Mouse (Mus musculus) urinary bladder, adult 18-20 months (tissue): ENCODE measurements at regions not wholly inside any gene's neighbourhood (a gene's known extent, or its start where the extent isn't known, plus 50 kb on each side); places are given as distances from the start of the nearest gene placed in this dataset.

Source experiments
- DNase-seq, 2 experiments: peaks; one replicate each; pipeline ENCODE4 v3.0.0; 2022; ENCODE audit warnings: low spot score in 2 of 2, mixed read lengths in 2 of 2

DNA sequence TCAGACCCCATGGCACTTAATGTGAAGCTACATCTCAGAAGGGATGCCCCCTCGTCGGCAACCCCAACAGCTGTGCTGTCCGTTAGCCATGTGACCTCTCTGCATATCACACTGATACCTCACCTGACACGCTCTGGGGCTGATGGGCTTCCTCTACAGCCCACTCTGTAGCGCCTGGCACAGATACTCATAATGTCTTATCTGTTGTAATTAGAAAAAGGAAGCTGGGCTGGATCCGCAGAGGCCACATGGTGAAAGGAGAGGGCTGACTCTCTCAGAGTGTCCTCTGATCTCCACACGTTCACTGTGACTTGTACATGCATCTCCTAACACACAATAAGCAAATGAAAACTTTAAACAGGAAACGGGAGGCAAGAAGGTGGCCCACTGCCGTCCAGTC is 126.5 kb upstream of the Meis1 start:
- DNase-seq, result no peak

DNA sequence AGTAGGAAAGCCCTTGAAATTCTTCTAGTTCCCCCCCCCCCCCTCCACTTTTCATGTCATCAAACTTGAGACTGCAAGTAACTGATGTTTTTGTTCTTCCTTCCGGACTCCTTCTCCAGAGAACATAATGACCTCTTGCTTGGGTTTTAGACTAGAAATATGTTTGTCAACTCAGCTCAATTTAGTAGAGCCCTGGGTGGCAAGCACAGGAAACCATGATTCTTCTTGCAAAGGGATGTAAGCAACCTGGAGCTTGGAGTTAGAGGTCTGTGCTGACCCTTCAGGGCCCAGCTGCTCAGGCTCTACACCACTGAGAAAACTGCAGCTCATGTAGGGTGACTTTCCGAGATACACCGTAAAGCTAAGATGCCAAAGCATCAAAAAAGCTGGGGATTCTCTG is 127.2 kb upstream of the Meis1 start:
- no peak for DNase-seq

DNA sequence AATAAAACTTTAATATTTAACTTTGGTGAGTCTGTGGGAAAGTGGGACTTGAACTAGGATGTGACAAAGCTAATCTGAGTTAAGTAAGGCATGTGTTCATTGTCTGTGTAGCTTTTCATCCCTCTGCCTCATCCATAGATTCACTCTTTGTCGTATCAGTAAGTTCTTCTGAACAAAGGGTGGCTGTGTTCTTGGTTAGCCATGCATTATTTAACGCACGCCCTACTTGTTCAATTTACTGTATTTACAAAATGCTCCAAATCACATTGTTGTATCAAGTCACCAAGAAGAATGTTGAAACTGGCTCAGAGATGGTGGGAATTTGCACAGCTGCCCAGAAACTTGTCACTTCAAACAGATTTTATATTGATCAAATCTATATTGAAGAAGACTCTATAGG is 132.2 kb upstream of the Meis1 start:
- no peak for DNase-seq

DNA sequence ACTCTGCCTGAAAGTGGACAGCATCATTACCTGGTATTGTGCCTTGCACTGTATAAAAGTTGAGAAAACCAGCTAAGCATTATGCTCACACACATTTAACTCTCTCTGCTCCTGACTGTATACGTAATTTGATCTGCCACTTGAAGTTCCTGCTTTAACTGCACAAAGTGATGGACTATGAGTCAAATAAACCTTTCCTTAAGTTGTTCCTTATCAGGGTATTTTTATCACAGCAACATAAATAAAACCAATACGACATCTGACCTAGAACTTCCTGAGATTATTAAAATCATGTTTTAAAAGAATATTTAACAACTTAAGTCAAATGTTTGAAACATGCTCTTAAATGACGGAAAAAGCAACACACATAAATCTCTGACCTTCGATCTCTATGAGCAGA is 134.9 kb upstream of the Meis1 start:
- DNase-seq, result no peak

DNA sequence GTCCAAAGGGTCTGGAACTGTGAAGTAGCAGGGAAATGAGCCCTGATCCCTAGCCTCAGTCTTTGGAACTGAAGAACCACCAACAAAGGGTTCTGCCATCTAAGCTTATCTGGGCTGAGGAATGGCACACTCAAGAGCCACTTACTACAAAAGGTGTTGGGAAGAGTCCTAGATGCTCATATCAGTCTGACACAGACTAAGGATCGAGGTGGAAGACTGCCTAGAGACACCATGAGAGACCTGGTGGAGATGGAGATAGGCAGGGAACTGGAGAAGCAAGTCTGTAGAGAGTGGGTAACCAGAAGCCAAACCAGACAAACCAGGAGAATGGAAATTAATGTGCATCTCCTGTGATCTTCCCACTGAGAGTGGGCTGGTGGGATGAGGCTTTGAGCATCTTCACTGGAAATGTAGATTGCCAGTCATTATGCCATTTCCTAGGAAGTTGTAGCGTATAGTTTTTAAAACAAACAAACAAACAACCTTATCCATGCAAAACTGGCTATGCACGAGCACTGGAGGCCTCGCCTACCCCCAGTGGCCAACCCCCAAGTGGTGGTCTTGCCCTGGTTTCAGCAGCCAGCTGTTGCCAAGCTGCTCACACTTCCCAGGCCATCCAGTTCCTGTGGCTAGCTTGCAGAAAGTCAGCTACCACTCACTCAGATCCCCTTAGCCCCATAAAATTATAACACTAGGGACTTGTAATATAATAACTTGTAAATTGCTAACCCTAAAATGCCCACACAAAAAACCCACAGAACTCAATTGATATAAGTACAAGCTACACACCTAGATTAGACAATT is 136.2 kb upstream of the Meis1 start:
- DNase-seq, result no peak

DNA sequence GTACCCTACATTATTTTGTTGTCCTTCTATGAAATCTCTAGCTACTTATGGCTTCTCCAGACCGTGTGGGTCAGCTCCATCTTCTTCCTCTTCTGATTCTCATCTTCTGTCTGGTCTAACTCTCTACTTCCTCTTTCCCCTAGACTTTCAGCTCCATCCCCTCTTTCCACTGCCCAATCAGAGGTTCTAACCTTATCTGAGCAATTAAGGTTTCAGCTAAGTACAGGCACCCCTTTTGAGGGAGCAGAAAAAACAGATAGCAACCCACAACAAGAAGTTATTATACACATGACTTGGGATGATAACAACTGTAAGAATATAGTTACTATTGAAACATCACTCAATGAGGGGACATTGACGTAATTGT is 136.8 kb upstream of the Meis1 start:
- no peak for DNase-seq

DNA sequence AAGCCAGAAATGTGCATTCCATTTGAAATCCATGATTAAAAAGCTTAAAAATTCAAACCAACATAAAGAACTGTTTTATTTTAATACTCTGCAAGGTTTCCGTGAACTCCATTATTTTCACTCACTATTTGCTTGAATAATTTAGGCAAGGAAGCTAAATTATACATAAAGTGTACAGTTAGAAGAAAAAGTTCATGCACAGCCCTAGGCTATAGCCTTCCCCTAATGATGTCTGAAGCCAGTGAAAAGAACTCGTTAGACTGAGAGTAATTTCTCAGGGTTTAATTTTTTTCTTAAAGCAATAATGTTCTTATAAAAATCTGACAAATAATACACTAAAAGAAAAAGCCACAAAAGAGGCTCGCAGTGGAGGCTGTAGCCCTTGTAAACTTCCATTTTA is 141.4 kb upstream of the Meis1 start:
- DNase-seq, result no peak

DNA sequence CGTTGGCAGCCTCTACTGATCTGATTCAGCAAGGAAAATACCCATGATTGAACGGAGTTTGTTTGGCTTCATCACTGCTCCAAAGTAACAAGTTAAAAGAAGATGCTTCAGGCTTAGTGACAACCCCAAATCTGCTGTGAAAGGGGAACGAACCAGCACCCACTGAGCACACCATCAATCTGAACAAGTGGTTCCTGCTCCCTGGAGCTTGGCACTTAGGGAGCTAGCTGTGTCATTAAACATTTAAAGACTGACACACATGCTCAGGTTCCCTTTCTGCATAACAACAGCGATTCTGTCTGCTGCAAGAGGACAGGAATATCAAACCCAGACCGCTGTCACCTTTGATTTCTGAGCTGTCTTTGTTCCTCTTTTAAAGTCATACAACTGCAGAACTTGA is 141.9 kb upstream of the Meis1 start:
- no peak for DNase-seq

DNA sequence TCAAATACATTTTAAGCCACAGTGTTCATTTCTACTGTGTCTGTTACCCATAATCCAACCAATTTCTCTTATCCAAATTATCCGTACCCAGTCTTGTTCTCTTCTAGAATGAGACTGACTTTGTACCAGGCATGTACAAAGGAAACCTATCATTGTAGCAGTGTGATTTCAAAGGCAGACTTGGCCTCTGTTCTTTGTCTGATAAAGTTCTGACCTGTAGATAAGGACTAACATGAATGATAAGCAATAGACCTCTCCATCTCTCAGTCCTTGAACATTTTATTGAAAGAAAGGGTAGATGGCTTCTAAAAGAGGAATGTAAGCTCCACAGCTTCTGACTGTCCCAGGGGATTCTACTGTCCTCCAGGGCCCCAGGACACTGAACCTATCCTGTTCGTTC is 152.2 kb upstream of the Meis1 start:
- DNase-seq, result no peak

DNA sequence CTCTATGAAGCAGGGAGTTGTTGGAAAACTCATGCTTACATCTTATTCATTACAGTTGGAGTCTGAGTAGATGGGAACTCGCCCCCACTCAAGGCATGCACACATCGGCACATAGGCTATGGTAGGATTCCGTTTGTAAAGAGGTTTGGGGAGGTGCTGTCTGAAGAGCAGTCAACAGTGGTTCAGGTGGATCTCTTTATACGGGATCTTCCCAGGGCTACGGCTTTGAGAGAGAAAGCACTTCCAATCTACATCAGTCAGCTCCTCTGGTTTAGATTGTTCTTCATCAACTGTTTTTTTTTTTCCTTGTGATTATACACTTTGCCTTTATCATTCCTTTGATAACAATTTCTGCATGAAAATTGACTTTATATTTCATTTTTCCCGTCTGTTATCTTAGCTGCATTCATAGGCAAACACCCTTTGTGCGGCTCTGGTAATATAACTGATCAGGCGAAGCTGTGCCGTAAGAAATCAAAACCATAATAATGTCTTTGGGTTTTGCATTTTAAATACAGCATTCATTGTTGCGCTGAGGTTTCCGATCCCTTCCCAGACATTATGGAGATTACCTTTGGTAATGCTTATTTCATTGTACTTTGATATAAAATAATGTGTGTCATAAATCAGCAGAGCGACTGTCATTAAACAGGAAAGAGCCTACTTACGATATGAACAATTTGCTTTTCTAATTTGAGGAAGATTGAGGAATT is 155.7 kb upstream of the Meis1 start:
- no peak for DNase-seq

DNA sequence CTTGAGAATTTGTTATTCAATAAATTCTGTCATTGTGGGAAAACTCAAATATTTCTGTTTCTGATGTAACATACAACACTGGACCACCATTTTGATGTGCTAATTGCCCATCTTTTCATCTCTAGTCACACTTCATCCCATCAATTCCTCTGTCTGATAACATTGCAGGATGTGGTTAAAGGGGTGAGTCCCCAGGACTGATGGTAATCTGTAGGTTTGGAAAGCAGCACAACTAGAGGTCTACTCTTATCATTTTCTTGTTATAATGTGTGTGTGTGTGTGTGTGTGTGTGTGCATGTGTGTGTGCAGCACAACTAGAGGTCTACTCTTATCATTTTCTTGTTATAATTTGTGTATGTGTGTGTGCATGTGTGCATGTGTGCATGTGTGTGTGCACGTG is 160.5 kb upstream of the Meis1 start:
- DNase-seq, result no peak

DNA sequence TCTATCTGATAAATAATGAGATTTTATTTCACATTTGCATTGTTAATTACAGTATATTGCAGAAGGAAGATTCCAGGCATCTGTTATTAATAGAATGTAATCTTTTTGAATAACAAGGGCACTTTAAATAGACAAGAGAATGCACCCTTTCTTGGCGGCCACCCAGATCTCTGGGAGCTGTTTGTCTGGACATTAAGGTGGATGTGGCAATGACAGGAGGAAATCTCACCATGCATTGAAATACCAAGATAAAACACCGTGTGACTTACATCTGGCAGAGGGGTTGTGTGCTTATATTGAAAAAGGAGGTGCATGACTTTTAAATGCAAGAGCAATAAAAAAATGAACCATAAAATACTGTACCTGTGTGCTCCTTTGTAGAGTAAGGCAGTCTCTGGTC is 171.0 kb upstream of the Meis1 start:
- DNase-seq, result no peak

DNA sequence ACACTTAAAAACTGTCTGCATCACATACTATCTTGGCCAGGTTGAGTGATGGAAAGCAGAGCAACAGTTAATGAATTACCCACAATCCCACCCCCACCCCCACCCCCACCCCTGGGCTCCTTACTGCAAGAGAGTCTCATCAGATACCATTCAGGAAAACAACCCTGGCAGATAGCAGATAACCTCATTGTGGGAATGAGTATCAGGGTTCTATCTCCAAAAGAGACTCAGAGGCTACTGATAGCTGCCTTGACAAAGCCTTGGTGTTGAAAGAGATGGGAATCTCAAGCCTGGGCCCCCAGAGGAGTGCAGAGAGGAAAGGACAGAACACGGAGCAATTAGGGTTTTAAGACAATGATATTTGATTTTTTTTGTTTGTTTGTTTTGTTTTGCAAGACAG is 175.7 kb upstream of the Meis1 start:
- no peak for DNase-seq

DNA sequence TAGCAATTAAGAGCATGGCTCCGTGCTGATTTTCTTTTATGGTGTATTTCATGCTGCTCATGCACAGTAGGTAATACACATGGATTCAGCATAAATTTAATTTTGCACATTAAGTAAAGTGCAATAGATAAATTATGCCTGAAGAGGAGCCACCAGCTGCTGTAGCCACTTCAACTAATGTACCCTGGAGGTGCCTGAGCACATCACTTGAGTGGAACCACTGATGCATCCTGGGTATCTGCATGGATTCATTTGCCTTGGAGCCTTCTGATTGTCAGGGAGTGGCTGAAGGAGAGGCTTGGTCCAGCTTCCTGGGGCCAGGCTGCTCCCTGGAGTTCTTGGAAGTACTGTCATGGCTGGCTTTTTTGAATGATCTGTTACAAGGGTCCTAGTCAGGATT is 179.0 kb upstream of the Meis1 start:
- DNase-seq, result no peak

DNA sequence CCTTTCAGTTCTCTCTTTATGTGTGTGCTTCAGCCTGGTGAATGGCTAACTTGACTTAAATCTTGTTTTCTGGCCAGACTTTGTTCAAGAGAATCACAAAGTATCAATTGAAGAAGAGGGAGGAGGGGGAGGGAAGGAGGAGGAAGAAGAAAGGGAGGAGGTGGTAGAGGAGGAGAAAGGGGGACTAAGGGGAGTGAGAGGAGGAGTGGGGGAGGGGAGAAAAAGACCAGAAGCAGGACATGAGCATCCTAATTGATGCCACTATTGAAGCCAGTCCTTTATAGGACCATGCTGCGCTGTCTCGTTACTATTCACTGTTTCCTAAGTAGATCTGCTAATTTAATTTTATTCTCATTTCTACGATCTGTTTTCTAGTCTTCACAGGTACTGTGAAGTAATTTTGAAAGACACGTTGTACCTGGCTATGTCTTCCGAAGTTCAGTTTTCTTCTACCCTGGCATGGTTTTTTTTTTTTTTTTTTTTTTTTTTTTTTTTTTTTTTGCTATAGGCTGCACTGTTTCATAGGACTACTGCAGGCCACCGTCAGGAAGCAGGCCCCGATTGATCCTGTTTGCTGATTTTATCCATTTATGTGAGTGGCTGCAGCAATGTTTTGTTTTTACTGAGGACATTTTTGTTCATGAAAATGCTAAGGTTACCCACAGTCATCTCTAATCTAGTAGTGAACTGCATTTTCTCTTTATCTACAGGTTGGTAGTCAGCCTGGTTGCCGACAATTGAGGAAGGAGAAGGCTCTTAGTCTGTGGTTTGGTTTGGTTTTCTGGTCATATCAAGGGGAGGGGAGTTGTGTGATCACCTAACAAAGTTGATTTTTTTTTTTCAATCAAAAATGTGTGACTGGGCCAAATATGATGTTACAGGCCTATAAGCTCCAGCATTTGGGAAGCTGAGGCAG is 184.1 kb upstream of the Meis1 start:
- no peak for DNase-seq

DNA sequence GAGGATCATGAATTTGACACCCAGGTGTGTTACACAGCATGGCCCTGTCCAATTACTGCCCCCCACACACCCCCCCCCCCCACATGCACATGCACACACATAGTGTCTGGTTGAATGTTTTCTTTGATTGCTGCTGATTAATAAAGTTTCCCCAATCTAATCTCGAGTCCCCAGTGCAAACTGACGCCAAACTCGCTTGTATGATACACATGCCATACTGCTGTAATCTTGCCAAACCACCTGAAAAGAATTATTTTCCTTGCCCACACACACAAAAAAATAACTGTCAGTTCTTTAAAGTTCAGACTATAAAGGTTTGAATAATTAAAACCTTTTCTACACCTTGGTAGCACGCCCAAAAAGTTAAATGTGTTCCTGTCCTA is 184.7 kb upstream of the Meis1 start:
- DNase-seq, result no peak

DNA sequence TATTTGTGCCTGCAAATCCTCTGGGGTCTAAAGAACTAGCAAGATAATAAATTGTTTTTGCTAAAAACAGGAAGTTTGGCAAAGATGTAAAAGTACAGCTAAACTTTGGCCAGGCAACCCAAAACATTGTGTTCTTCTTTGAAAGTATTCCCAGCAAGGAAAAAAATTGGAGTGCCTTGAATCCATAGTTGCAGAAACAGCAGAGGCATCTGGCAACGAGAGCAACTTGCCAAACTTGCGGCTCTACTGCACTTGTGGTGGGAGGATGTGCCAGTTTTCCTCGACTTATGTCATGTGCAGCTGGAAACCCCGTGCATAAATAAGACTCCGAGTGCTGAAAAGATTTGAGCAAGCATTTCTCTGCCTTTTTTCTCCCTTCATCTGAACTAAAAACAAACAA is 185.2 kb upstream of the Meis1 start:
- DNase-seq, result peak in 1 of 2 experiments; percentile 35

DNA sequence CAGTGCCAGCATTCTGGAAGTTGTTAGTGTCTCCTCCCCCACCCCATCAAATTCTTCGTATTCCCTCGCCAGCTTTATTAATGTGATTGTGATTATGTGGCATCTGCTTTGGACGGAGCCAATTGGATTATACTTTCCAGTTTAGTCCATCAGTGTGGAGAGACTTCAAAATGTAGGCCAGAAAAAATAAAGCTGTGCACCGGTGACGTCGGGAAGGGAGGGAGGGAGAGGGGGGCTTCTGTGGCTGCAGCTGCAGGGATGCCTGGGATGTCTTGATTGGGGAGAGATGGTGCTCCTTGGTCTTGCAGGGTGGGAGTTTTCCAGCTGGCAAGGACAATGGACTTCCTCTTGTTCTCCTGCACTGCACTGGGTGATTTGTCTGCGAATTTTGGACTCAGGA is 185.7 kb upstream of the Meis1 start:
- DNase-seq, result no peak

DNA sequence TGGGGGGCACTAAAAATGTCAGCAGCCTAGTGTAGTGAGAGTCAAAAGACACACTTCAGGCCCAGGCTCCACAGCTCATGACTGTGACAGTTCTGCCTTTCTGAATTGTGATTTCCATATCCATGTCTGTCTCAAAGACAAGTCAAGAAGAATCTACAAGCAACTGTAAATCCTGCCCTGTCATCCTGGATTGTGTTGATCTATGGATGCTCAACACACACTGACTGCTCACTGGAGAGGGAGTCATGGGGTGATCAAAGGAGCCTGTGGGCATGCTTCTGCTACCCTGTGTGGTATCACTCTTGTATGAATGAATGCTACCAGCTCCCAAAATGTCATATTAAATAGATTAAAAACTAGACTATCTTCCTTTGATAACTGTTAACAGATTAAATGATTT is 186.4 kb upstream of the Meis1 start:
- no peak for DNase-seq

DNA sequence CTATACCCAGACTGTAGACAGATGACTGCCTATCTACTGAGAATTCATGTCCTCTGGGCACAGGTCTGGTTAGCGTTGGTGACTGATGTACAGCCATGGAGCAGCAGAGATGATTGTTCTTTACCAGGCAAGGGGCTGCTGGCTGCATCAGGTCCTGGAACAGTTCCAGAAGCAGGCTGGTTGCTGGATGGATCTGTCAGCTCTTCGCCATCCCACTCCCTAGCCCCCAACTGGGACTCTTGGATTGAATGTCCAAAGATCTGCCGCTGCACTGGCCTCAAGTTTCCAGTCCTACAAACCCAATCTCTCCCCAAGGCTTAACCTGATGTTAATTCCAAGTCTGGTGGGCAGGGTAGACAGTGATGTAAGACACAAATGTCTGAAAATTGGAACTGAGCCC is 200.7 kb upstream of the Meis1 start:
- no peak for DNase-seq

DNA sequence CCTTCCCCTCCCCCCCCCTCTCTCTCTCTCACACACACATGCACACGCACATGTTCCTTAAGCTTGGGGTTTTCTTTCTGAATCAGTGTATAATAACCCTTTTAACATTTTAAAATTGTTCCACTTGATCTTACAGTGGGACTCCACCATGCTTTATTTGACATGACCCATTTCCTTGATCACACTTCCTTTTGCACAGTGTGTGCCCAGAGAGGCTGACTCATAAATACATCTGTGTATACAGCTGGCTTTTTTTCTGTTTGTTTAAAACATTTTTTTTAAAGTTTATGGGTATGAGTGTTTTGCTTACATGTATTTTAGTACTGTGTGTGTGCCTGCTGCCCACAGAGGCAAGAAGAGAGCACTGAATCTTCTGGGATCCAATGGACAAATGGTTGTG is 202.7 kb upstream of the Meis1 start:
- DNase-seq, result no peak

DNA sequence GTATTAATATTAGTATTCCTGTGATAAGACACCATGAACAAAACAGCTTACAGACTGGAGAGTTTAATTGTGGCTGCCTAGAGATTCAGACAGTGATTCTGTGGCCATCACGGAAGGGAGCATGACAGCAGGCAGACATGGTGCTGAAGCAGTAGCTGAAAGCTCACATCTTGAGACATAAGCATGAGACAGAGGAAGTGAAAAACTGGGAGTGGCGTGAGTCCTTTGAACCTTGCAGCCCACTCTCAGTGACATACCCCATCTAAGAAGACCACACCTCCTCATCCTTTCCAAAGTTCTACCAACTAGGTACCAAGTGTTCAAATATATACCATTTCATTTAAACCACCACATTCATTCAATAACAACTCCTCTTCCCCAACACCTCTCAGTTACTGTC is 208.0 kb upstream of the Meis1 start:
- DNase-seq, result no peak

DNA sequence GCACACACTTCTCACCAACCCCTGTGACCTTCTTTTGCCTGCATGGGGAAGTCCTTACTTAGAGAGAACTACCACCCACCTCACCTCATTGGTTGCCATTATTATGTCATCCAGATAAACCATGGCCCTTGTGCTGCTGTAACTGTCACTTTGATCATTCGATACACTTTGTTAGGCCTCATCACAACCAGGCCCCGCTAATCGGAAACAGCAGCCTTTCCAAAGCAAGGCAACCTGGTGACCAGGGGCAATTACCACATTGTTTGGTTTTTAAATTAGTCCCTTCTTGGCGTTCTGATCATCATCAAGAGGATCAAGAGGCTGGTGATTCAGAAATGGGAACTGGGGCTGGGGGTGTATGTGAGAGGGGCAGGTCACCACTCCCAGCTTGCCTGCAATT is 208.9 kb upstream of the Meis1 start:
- DNase-seq, result no peak
